Mouse (Mus musculus) lung, postnatal 10 days (tissue): ENCODE results near the gene Cdkn1a.

Experiments used
- DNase-seq: peaks from one replicate; pipeline ENCODE4 v3.0.0; 2021

Cdkn1a gene

GRCm38 (mm10) chr17:29120666-29121065 is 29.9 kb downstream of the Cdkn1a start:
- DNase-seq = peak; percentile 76

- peak; percentile 75 for DNase-seq
These were observed 32.0 kb downstream of the Cdkn1a start for GRCm38 (mm10) chr17:29122817-29123216.

DNA sequence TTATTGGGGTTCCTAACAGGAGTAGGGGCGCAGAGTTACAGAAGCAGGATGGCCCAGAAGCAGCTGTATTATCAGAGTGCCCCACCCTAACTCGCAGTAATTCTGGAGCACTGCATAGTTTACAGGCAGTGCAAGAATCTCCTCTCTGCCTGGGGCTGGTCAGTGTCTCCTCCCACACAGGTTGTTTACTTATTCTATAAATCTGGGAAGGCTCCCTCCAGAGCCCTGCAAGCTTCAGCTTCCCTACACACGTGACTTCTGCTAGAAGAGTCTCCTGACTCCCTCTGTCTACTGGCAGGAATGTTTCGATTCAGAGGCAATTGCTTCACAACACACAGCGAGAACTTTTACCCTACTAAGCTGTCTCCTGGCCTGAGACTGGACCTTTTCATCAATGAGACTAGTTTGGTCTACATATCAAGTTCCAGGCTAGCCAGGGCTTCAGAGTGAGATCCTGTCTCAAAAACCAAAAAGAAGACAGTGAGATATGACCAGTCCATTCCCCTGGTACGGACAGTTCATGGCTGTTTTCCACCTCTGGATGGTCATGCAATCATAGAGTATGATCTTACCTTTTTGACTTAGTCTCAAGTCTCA is 32.9 kb downstream of the Cdkn1a start:
- DNase-seq = peak; percentile 52

- no peak for DNase-seq
These were observed 35.8 kb downstream of the Cdkn1a start for GRCm38 (mm10) chr17:29126561-29126960.

- no peak for DNase-seq
These were observed 38.6 kb downstream of the Cdkn1a start for GRCm38 (mm10) chr17:29129341-29129740.

- no peak for DNase-seq
These were observed 44.3 kb downstream of the Cdkn1a start for GRCm38 (mm10) chr17:29135066-29135465.

DNA sequence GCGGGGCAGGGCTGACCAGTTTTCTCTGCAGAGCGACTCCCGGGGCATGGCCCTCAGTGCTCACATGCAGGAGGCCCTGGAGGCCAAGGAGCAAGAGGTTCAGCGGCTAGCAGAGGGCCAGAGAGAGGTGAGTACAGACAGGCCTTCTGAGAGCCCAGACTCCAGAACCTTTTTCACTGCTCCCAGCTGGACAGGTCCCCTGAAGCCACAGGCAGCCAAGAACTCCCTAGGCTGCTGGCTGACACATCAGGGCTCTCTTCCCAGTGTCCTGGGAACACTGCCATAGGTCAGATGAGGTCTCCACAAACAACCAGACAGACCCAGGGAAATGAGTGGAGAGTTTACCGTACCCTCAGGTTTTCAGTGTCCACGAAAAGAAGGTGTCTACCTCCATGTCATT is 45.5 kb downstream of the Cdkn1a start:
- DNase-seq = peak; percentile 79

DNA sequence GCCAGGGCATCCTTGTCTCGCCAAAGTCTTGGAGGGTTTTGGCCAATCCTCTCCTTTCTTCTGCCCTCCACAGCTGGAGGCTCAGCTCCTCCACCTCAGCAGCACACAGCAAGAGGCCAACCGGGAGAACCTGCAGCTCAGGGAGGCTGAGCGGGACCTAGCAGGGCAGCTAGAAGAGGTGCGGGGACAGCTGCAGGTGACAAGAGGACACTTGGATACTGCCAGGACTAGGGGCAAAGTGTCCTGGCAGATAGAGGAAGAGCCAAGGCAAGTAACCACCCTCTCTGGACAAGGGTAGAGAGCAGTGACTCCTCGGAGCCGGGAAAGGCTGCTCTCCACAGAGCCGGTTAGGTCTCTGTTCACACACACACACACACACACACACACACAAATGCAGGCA is 47.1 kb downstream of the Cdkn1a start:
- no peak for DNase-seq

GRCm38 (mm10) chr17:29141577-29141976 is 50.8 kb downstream of the Cdkn1a start:
- DNase-seq = no peak

DNA sequence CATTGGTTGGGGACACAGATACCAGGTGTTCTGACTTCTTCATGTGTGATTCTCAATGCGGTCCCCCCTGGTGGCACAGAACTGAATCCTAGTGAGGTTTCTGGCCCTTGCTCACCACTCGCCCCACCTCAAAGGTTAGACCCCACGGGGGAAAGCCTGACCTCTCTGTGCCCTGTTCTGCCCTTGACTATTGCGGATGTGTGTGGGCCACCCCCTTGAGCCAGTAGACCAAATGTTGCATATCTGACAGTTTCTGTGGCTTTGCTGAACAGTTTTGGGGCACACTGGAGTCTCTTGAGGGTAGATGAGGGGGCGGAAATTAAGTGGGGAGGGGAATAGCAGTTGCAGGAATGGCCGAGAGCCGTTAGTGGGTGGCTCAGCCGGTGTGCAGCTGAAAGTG is 52.5 kb downstream of the Cdkn1a start:
- DNase-seq = no peak

DNA sequence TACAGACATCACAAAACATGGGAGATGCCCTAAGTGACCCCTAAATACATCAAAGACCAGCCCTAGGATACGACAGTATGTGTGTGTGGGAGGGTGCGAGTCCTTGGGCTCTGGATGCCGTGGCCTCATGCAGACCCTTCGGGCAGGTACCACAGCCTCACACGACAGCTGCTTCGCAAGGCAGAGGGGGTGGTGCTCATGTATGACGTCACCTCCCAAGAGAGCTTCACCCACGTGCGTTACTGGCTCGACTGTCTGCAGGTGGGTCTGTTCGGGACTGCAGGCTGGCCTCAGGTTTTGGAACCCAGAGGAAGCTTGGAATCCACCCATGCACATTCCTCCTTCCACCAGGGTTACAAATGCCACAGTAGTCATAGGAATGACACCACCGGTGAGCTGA is 54.3 kb downstream of the Cdkn1a start:
- no peak for DNase-seq

GRCm38 (mm10) chr17:29147273-29147672 is 56.5 kb downstream of the Cdkn1a start:
- DNase-seq = no peak

GRCm38 (mm10) chr17:29147773-29148172 is 57.0 kb downstream of the Cdkn1a start:
- no peak for DNase-seq

DNA sequence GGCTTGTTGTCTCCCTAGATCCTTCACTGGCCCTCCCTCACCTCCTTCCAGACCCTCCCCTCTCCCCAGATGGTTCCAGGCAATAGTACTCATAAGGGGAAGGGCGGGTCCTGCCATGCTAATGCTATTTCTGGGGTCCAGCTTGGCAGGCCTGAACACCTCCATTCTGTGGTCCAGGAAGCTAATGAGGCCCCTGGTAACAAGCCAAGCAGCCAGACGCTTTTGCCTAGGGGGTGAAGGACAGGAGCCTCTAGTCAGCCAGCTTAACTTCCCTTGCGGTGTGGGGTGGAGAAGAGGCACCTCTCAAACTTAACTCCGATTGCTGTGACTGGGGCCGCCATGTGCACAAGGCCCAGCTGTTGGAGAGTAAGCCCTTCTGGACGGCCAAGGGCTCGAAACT is 59.0 kb downstream of the Cdkn1a start:
- DNase-seq = no peak
